Mouse (Mus musculus) MEL (cell line): Measurements from ENCODE around the gene Cpped1.

Experiments used
- ELF1 ChIP-seq: IDR thresholded peaks from 2 replicates; pipeline ENCODE4 v1.6.1; 2014; ENCODE audit warnings: low read depth, mild to moderate bottlenecking, inconsistent platforms, low read length, improper control_type of control experiment, moderate library complexity
- GABPA ChIP-seq: IDR thresholded peaks from 2 replicates; pipeline ENCODE4 v1.6.1; 2012; ENCODE audit warnings: low read depth, mild to moderate bottlenecking, inconsistent platforms, low read length, improper control_type of control experiment, moderate library complexity
- MAFK ChIP-seq: IDR thresholded peaks from 2 replicates; pipeline ENCODE4 v1.6.1; 2011; ENCODE audit warnings: low read depth, mild to moderate bottlenecking, low read length, improper control_type of control experiment, borderline replicate concordance
- SMC3 ChIP-seq: IDR thresholded peaks from 2 replicates; pipeline ENCODE4 v1.6.1; 2011; ENCODE audit warnings: low read depth, low read length, improper control_type of control experiment
- USF1 ChIP-seq: IDR thresholded peaks from 2 replicates; pipeline ENCODE4 v1.6.1; 2014; ENCODE audit warnings: low read depth, mild to moderate bottlenecking, inconsistent platforms, low read length, improper control_type of control experiment, moderate library complexity
- ZC3H11A ChIP-seq: IDR thresholded peaks from 2 replicates; pipeline ENCODE4 v1.6.1; 2012; ENCODE audit warnings: low read depth, mild to moderate bottlenecking, inconsistent platforms, low read length, improper control_type of control experiment

- no peak for TF ChIP-seq ZC3H11A
- no peak for TF ChIP-seq SMC3
- TF ChIP-seq USF1 = no peak
- TF ChIP-seq GABPA = no peak
- TF ChIP-seq MAFK = no peak
- no peak for TF ChIP-seq ELF1
Observed at GRCm38 (mm10) chr16:11909817-11910216, 572 bp upstream of the Cpped1 start.
